Mouse (Mus musculus): ENCODE results near the gene Phka2. TPM values are rescaled to one million over a fixed set of nuclear protein-coding genes. Genes with fewer than 3 reads are reported as not detected.
A peak's percentile ranks its signal among the peaks of the same experiment; 100 is the strongest.

Phka2 gene
- total RNA-seq, 2 experiments from 2014 or later = 26.4 to 42.7 TPM

GRCm38 (mm10) chrX:160542772-160543171, 40.8 kb downstream of the Phka2 start:
- no peak for TF ChIP-seq CTCF (IDR thresholded peaks at IDR 0.05)
- Histone ChIP-seq H3K4me3 (no peak overlapping the region), H3K27ac (no peak overlapping the region)
- intact Hi-C loops (cut with DNase I) = no loop called here
- DNase-seq (ENCODE audit: extremely low spot score in 1 of 2, low spot score in 2 of 2) = no peak

- intact Hi-C loops (cut with DNase I) = no loop called here
- DNase-seq (ENCODE audit: extremely low spot score in 1 of 2, low spot score in 2 of 2) = no peak
- no peak overlapping the region for H3K4me3 ChIP-seq
- H3K27ac ChIP-seq = no peak overlapping the region
- TF ChIP-seq CTCF (IDR thresholded peaks at IDR 0.05) = no peak
Measured at GRCm38 (mm10) chrX:160548875-160549274, 46.9 kb downstream of the Phka2 start.

- Histone ChIP-seq H3K4me3 (no peak overlapping the region), H3K27ac (no peak overlapping the region)
- intact Hi-C loops (cut with DNase I) = loop anchor here (2.0 kb wide), 1 partner anchor 105 kb away; no protein-coding TSS in a partner anchor
- no peak for DNase-seq (ENCODE audit: extremely low spot score in 1 of 2, low spot score in 2 of 2)
- TF ChIP-seq CTCF (IDR thresholded peaks at IDR 0.05) = peak; percentile 51
Measured at GRCm38 (mm10) chrX:160552066-160552465, 50.1 kb downstream of the Phka2 start.

GRCm38 (mm10) chrX:160583589-160583988, 81.6 kb downstream of the Phka2 start:
- Histone ChIP-seq H3K4me3 (no peak overlapping the region), H3K27ac (no peak overlapping the region)
- intact Hi-C loops (cut with DNase I) = loop anchor here (2.0 to 10.0 kb wide), 3 partner anchors 321 to 447 kb away; partner anchors contain the start of genes Cdkl5 and Gja6
- peak; percentile 40 for TF ChIP-seq CTCF (IDR thresholded peaks at IDR 0.05)
- DNase-seq (ENCODE audit: extremely low spot score in 1 of 2, low spot score in 2 of 2) = no peak

GRCm38 (mm10) chrX:160584148-160584838, 82.3 kb downstream of the Phka2 start:
- no peak for TF ChIP-seq CTCF (IDR thresholded peaks at IDR 0.05)
- no peak overlapping the region for H3K4me3 ChIP-seq
- DNase-seq (ENCODE audit: extremely low spot score in 1 of 2, low spot score in 2 of 2) = no peak
- H3K27ac ChIP-seq = no peak overlapping the region
- intact Hi-C loops (cut with DNase I) = loop anchor here (10.0 kb wide), 2 partner anchors 321 to 411 kb away; partner anchors contain the start of genes Cdkl5 and Gja6

- intact Hi-C loops (cut with DNase I) = loop anchor here (5.0 to 10.0 kb wide), 3 partner anchors 182 to 410 kb away; partner anchors contain the start of genes Cdkl5, Gja6 and Rs1
- TF ChIP-seq CTCF (IDR thresholded peaks at IDR 0.05) = no peak
- Histone ChIP-seq H3K4me3 (no peak overlapping the region), H3K27ac (no peak overlapping the region)
- DNase-seq (ENCODE audit: extremely low spot score in 1 of 2, low spot score in 2 of 2) = no peak
Measured at GRCm38 (mm10) chrX:160585110-160585509, 83.1 kb downstream of the Phka2 start.

GRCm38 (mm10) chrX:160588523-160588922, 86.6 kb downstream of the Phka2 start:
- intact Hi-C loops (cut with DNase I) = loop anchor here (5.0 to 10.0 kb wide), 3 partner anchors 179 to 406 kb away; partner anchors contain the start of genes Cdkl5, Gja6 and Rs1
- Histone ChIP-seq H3K4me3 (no peak overlapping the region), H3K27ac (peak overlapping the region; percentile 71)
- no peak for TF ChIP-seq CTCF (IDR thresholded peaks at IDR 0.05)
- no peak for DNase-seq (ENCODE audit: extremely low spot score in 1 of 2, low spot score in 2 of 2)

GRCm38 (mm10) chrX:160590147-160590546, 88.2 kb downstream of the Phka2 start:
- no peak for TF ChIP-seq CTCF (IDR thresholded peaks at IDR 0.05)
- no peak overlapping the region for H3K4me3 ChIP-seq
- H3K27ac ChIP-seq = peak overlapping the region; percentile 24; the same call in 1 of the 2 replicates
- no peak for DNase-seq (ENCODE audit: extremely low spot score in 1 of 2, low spot score in 2 of 2)
- intact Hi-C loops (cut with DNase I) = no loop called here

GRCm38 (mm10) chrX:160592933-160593332, 91.0 kb downstream of the Phka2 start:
- no peak for TF ChIP-seq CTCF (IDR thresholded peaks at IDR 0.05)
- intact Hi-C loops (cut with DNase I) = no loop called here
- DNase-seq (ENCODE audit: extremely low spot score in 1 of 2, low spot score in 2 of 2) = no peak
- Histone ChIP-seq H3K4me3 (no peak overlapping the region), H3K27ac (peak overlapping the region; percentile 67)

- intact Hi-C loops (cut with DNase I) = no loop called here
- Histone ChIP-seq H3K27ac (no peak overlapping the region), H3K4me3 (no peak overlapping the region)
- no peak for DNase-seq (ENCODE audit: extremely low spot score in 1 of 2, low spot score in 2 of 2)
- no peak for TF ChIP-seq CTCF (IDR thresholded peaks at IDR 0.05)
Measured at GRCm38 (mm10) chrX:160598055-160598454, 96.1 kb downstream of the Phka2 start.

- no peak for DNase-seq (ENCODE audit: extremely low spot score in 1 of 2, low spot score in 2 of 2)
- Histone ChIP-seq H3K27ac (peak overlapping the region; percentile 61), H3K4me3 (no peak overlapping the region)
- intact Hi-C loops (cut with DNase I) = no loop called here
- no peak for TF ChIP-seq CTCF (IDR thresholded peaks at IDR 0.05)
Measured at GRCm38 (mm10) chrX:160598562-160599458, 96.8 kb downstream of the Phka2 start.

GRCm38 (mm10) chrX:160601053-160601452, 99.1 kb downstream of the Phka2 start:
- Histone ChIP-seq H3K4me3 (no peak overlapping the region), H3K27ac (no peak overlapping the region)
- TF ChIP-seq CTCF (IDR thresholded peaks at IDR 0.05) = no peak
- DNase-seq (ENCODE audit: extremely low spot score in 1 of 2, low spot score in 2 of 2) = no peak
- intact Hi-C loops (cut with DNase I) = loop anchor here (5.0 kb wide), 1 partner anchor 71 kb away; no protein-coding TSS in a partner anchor

Measured in left cerebral cortex, adult 2 months (tissue).